Mouse (Mus musculus) erythroblast, adult 5-6 weeks (primary cell): ENCODE measurements around the gene Smap2. TPM values are rescaled to one million over a fixed set of nuclear protein-coding genes. Genes with fewer than 3 reads are reported as not detected.

ENCODE experiments used
- ATAC-seq: replicated peaks from 2 replicates; pipeline ENCODE4 v1.8.0; 2016; ENCODE audit warnings: moderate number of reproducible peaks, mild to moderate bottlenecking, moderate TSS enrichment, inconsistent platforms; ENCODE audit not compliant: poor library complexity, low FRiP score, severe bottlenecking
- total RNA-seq, 2 experiments: library from RNA; stranded (forward) in 1 of 2; stranded (reverse) in 1 of 2; fragments of 150-400 nt in 1 of 2; fragments of 200-764, 138-1000 nt in 1 of 2; gene quantifications; 2 replicates each; pipeline versions ENCODE4 v1.2.3 to v1.2.4; 2015 to 2017; ENCODE audit warnings: low replicate concordance in 2 of 2

The Smap2 gene
- total RNA-seq, 2 experiments from 2014 or later: 27.3 to 29.4 TPM

DNA sequence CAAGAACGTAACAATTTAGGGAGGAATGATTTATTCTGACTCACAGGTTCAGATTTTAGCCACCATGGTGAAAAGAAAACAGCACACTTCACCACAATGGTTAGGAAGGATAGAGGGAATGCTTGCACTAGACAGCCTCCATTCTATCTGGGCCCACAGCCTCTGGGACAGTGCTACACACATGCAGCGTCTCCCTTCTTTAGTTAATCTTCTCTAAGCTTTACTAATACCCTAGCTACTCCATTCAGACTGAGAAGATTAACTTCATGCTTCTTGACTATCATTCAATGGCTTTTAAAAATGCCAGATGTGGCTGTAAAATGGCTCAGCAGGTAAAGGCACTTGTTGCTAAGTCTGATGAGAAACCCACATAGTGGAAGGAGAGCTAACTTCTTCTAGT lies 24.8 kb downstream of the Smap2 start:
- ATAC-seq: no peak

DNA sequence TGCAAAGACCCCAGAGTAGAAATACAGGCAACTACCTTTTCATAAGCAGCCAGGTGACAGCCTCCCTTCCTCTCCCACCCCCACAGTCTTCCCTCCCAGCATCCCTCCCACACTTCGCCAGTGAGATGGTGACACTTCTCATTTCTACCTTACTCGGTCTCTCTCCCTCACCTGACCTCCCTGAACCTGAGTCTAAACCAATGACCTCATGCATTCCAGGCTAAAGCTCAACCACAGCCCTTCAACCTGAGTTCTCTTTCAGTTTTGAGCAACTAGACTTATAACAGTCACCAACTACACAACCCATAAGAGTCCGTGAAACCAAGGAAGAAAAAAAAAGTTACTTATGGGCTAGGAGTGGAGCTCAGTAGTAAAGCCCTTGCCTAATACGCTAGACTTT lies 29.7 kb downstream of the Smap2 start:
- ATAC-seq: no peak

DNA sequence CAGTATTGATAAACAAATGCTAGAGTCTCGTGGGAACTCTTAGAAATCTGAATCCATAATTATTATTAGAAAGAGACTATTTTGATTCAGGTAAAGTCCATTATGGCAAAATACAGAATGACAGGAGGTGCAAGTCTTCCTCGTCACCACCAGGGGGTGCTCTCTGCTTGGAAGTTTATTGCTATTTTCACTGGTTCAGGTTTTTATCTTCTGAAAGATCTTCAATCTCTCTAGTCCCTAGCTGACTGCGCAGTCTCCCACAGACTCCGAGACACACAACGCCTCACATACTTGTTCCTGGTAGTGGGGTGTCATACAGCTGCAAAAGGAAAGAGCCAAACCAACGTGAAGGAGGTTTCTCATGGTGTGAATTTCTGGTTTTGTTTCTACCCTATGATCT lies 30.6 kb downstream of the Smap2 start:
- peak; percentile 71 for ATAC-seq

DNA sequence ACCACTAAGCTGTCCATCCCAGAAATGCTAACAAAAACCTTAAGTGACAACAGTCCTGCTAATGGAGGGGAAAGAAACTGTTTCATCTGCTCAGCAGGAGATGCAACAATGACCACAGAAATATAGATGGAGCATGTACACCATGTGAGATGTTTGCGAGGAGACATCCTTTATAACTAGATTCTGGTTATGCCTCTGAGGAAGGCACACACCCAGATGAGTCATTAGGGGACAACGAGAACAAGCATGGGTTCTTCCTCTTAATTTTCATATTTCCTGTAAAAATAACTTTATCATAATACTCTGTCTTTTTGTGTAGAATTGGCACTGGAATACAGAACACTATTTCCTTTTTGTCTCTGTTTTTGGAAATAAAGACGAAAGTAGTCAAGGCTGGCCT lies 38.8 kb downstream of the Smap2 start:
- no peak for ATAC-seq

DNA sequence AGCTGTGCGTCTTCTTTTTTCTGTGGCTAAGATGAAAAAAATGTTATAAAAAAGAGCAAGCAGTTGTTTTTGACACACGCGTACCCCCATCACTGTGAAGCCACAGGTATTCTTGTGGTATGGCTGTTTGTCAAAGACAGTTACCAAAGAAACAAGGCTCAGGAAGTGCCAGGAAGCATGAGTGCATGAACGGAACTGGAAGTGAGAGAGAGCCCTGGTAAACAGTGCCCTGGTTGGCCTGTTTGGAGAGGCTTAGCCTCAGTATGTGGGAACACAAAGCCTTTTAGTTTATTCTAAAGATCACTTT lies 41.7 kb downstream of the Smap2 start:
- ATAC-seq: no peak

DNA sequence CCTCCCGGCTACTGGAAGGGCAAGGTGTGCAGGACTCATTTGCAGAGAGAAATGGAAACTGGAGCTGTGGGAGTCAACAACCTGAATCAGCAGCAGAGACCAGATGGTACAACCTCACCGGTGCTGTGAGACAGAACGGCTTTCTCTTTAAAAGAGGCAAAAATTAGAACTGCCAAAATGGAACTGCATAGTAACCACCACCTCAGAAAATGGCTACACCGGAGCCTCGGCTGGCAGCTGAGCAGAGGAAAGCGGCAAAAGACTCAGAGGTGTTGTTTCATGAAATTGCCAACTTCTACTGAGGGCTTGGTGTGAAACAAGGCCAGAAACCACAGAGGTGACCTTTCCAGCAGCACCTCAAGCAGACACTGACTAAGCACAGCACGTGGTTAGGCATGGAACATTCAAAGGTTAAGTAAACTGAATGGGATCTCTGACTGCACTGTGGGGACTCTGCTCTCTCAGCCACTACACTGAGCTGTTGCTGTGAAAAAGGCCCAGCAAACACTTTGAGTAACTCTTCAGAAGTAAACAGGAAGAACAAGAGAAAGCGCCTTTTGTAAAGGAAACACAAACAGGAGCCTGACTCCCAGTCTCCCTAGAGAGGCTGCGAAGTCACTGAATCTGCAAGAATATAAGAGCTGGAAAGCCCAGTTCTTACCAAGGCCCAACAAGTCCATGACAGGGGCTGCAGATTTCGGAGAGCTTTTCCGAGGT lies 42.2 kb downstream of the Smap2 start:
- ATAC-seq: no peak

DNA sequence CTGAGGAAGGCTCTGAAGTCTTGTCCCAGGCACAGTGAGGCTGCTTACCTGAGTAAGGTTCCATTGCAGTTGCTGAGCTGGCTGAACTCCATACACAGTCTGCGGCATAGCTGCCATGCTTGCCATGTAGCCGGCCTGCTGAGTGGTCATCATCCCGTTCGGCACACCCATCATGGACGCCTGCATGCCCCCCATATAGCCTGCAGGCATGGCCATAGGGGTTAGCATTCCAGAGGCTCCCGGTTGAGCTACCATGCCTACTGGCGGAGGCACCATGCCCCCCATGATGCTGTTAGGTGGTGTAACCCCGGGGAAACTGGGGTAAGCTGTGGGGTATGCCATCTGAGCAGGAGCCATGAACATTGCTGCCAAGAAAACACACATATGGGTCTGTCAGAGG lies 45.2 kb downstream of the Smap2 start:
- no peak for ATAC-seq

DNA sequence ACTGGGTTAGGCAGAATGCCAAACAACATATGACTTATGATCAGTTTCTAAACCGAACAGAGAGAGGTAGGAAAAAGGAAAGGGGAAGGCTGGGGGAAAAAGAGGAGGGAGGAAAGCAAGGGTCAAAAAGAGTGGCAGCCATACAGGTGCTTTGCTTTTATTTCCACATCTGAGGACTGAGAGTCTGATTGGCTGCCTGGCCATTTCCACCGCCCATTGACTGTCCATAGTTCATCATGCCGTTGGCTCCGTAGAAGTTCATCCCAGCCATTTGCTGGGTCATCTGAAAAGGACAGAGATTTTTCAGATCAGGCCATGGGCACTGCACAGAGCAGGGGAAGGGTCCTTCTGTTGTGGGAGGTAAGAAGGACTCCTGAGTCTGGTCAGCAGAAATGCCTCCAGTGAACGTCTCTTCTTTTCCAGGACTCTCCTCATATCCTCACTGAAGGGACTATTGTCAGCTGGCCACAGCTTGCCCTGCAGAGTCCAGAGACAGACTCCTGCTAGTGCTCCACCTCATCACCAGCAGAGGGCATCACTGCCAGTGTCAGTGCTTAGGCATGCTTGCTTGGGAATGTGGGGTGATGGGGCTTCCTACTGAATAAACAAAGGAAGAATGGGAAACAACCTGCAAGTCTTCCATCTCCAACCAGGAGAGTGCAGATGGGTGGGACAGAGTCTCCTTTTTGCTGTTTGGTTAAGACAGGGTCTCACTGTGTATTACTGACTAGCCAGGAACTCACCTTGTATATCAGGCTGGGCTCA lies 47.5 kb downstream of the Smap2 start:
- ATAC-seq: 0 out of 2 replicates have a peak, but pooled peaks have one; percentile 47

DNA sequence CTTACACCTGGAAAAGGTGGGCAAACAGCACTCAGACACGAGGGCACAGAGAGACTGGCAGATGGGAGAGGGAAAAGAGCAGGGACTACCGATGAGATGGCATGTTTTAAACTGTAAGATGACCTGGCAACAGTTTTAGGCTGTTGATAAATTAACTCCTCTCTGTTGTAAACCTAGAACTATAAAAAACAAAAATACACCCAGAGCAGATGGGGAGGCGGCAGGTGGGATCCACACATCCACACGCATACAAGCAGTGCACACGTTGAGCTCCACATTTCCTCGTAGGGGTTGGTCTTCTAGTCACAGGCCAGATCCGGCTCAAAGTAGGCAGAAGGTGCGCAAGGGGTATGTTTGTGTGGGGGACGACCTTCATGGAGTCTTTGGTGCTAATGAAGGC lies 48.6 kb downstream of the Smap2 start:
- no peak for ATAC-seq

DNA sequence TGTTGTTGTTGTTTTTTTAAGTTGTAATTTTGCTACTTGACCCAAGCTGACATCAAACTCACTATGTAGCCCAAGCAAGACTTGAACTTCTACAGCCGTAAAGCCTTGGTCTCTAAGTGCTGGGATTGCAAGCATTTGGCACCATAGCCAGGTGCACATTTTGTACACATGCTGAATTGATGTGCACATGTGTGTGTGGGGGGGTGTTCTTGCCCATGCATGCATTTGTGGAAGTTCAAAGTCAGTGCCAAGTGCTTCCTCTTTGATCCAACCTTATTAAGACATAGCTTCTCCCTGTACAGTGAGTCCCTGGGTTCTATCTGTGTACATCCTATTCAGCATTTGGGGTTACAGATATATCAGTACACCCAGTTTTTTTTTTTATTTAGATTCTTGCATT lies 61.5 kb downstream of the Smap2 start:
- no peak for ATAC-seq

DNA sequence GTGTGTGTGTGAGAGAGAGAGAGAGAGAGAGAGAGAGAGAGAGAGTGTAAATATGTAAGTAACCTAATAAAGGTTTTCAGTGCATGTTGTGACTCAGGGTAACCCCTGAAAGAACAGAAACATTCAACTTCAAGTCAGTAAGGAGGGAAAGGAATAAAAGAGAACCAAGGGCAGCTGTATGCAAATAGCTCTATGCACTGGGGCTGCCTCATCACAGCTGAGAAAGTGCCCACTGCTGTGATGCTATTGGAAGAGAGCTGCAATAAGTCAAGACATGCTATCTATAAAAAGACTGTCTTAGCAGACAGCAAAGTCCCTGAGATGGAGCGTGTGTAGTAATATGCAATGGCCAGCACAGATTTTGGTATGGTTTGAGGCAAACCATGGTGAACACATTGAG lies 63.4 kb downstream of the Smap2 start:
- ATAC-seq: no peak

DNA sequence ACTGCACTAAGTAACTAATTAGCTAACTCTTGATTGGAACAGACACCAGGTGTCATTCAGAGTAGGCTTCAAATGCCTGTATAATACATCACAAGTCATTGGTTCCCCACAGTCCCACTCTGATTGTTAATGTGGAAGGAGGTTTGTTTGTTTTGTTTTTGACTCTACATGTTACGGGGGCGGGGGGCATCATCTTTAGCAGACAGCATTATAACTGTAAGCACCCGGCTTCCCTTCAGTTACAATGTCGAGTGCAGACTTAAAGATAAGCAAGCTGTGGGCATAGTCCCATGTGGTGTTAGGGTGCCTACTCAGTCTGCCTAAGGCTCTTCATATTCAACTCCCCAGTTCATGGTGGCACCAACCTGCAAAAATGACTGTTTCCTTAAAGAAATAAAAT lies 64.0 kb downstream of the Smap2 start:
- no peak for ATAC-seq

DNA sequence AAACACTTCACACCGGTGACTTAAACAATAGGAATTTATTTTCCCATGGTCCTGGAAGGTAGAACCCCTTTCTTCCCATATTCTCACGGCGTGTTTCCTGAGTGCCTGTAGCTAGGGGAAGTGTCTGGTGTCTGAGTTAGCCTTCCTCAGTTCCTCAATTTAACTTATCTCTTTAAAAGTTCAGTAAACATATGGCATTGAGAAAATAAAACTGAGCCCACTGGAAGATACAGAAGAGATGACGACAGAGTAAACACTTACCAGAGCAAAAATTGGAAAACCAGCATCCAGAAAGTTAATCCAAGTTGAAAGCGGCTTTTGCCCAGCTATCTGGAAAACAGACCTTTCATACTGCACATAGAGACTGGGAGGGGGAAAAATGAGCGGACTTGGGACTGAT lies 64.9 kb downstream of the Smap2 start:
- ATAC-seq: 0 out of 2 replicates have a peak, but pooled peaks have one; percentile 19

DNA sequence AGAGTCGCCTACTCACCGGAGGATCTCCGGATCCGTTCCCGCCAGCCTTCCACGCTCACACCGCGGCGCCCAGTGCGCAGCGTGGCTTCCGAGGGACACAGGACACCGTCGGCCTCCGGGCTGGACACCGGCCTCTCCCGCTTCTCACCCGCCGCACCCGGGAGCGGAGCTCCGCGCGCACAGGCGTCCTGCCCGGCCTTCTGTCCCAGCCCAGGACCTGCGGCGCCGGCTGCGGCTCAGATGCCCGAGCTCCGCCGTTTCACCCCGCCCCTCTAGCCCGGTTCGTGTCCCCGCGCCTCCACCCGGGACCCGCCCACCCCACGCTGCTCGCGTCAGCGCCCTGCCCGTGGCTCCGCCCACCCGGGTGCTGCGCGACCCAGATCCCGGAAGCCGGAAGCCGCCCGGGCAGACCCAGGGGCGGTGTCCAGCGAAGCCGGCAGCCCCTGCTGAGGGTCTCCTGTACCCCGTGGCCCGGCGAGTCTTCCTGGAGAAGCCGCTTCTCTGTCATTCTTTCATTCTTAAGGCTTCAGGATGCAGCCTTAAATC lies 65.5 kb downstream of the Smap2 start, which contains the start of gene Zfp69:
Zfp69 (minus strand) TSS at position 272 of the 546 bp plus-strand sequence.
- peak; percentile 95 for ATAC-seq

DNA sequence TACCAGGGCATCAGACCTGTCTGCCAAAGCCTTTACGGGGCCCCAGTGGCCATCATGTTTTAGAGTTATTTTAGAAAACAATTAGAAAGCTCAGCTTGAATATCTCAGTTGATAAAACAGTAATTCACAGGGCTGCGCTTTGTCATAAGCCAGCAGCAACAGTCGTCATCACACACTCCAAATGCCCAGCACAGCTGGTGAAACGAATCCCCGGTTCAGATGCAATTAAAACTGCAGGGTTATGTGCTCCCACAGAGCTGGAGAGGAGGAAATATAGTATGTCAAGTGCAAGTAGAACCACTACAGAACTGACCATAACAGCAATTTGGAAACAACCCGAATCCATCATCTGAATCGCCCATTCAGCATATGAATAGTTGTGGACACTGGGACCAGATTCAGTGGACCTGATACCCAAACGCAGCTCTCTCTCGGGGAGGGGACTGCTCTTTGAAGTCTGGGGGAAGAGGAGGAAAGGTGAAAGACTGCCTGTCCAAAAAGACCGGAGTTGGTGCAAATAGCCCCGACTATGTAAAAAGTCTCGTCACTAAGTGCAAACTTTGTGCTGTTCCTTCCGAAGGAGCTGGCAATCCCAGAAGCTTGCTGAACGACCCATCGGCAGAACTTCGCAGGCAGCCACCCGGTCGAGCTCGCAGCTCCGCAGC lies 66.2 kb downstream of the Smap2 start:
- peak; percentile 17; the same call in 1 of the 2 replicates for ATAC-seq

DNA sequence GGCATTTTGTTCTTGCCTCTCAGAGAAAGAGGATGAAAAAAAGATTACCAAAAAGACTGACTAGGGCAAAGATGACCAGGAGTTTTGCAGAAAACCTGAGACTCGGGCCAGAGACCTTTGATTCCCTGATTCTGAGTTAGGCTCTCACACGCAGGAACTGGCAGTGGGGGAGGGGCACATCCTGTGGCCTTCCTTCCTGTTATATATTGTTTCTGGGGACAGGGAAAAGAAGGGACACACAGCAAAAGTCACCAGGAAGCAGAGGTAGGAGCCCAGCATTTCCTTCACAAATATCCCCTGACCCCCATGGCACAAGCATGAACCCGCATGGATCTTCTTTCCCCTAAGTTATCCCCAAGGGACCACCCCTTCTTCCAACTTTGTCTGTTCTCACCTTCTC lies 68.1 kb downstream of the Smap2 start:
- no peak for ATAC-seq

DNA sequence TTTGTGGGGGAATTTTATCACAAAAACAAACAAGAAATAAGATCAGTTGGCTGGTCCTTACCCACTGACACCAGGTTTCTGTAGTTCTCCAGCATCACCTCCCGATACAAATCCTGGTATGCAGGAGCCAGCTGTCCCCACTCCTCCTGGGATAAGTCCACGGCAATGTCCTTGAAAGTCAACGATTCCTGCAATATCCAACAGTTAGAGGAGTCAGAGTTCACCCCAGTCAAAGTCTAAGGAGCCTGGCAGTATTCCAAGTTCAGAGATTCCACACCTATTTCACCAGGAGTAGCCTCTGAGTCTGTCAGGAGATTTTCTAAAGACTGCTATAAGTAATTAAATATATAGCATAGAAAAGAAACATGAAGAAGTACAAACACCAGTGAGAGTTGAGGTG lies 82.0 kb downstream of the Smap2 start:
- no peak for ATAC-seq

DNA sequence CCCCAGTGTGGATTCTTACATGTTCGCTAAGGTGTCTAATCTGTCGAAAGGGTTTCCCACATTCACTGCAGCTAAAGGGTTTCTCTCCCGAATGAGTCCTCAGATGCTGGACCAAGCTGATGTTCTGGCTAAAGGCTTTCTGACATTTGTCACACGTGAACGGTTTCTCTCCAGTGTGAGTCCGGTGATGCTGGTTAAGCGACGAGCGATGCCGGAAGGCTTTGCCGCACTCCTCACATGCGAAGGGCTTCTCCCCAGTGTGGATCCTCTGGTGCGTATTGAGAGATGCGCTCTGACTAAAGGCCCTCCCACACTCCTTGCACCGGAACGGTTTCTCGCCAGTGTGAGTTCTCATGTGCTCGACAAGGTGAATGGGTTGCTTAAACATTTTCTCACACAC lies 86.3 kb downstream of the Smap2 start:
- ATAC-seq: no peak

DNA sequence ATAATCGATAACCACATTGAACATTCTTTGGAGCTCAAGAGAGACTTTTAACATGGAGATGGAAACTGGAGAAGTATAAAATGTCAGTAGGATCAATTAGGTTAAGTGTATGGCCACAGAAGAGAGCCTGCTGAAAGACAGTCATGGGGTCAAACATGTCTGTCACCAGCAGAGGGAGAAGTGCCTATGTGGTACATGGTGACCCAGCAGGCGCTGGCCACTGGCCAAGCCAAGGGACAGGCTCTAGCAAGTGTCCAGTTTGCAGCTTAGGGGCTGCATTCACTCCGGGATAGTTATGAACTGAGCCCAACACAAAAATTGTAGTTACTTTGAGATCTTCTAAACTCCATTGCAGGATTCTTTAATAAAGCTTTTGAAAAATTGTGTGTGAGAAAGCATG lies 88.4 kb downstream of the Smap2 start:
- no peak for ATAC-seq

DNA sequence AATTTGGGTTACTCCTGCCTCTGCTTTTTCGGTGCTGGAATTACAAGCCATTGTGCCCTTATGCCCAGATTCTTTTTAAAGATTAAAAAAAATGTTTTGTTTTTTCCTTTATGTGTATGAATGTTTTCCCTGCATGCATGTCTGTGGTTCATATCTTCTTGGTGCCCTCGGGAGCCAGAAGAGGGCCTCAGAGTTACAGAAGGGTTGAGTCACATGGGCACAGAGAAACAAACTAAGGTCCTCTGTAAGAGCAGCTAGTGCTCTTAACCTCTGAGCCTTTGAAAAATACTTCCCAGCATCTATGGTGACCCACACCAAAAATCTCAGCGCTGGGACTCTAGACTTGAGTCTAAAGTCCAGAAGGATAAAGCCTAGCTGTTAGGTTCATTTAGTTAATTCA lies 91.7 kb downstream of the Smap2 start:
- ATAC-seq: peak; percentile 54; the same call in 1 of the 2 replicates
